Mouse (Mus musculus) forelimb bud, embryonic 11.5 days (tissue): ENCODE measurements around the gene Dnajc14.
"Not testable (repeated sequence)": the region's sequence is repeated elsewhere in the genome, so short reads cannot be mapped to it uniquely, and the experiment has no call there.

ENCODE experiments used
- DNase-seq: peaks from one replicate; pipeline ENCODE4 v3.0.0-alpha.2; 2012; ENCODE audit warnings: low read depth, low spot score

The Dnajc14 gene

GRCm38 (mm10) chr10:128820217-128820616 is 16.4 kb downstream of the Dnajc14 start:
- DNase-seq, result no peak

GRCm38 (mm10) chr10:128821358-128822056 is 17.6 kb downstream of the Dnajc14 start, which contains the start of gene Ormdl2:
TSS of gene Ormdl2 (minus strand) at chr10:128821645.
- peak; percentile 99 for DNase-seq

GRCm38 (mm10) chr10:128822135-128822534 is 18.3 kb downstream of the Dnajc14 start:
- no peak for DNase-seq

- DNase-seq, result not testable (repeated sequence)
Observed at GRCm38 (mm10) chr10:128823087-128823486, 19.2 kb downstream of the Dnajc14 start.

GRCm38 (mm10) chr10:128823821-128824220 is 20.0 kb downstream of the Dnajc14 start:
- no peak for DNase-seq

- DNase-seq, result no peak
Observed at GRCm38 (mm10) chr10:128837400-128837799, 33.5 kb downstream of the Dnajc14 start.

GRCm38 (mm10) chr10:128839434-128839833 is 35.6 kb downstream of the Dnajc14 start:
- no peak for DNase-seq

- DNase-seq, result no peak
Observed at GRCm38 (mm10) chr10:128840612-128841011, 36.8 kb downstream of the Dnajc14 start.

GRCm38 (mm10) chr10:128843260-128843659 is 39.4 kb downstream of the Dnajc14 start:
- no peak for DNase-seq

- peak; percentile 57 for DNase-seq
Observed at GRCm38 (mm10) chr10:128845516-128845915, 41.7 kb downstream of the Dnajc14 start.

- DNase-seq, result no peak
Observed at GRCm38 (mm10) chr10:128846664-128847063, 42.8 kb downstream of the Dnajc14 start.

- no peak for DNase-seq
Observed at GRCm38 (mm10) chr10:128848426-128848825, 44.6 kb downstream of the Dnajc14 start.

GRCm38 (mm10) chr10:128850339-128850738 is 46.5 kb downstream of the Dnajc14 start:
- DNase-seq, result no peak

- no peak for DNase-seq
Observed at GRCm38 (mm10) chr10:128861176-128861575, 57.3 kb downstream of the Dnajc14 start.

- no peak for DNase-seq
Observed at GRCm38 (mm10) chr10:128866042-128866441, 62.2 kb downstream of the Dnajc14 start.

GRCm38 (mm10) chr10:128866518-128866917 is 62.7 kb downstream of the Dnajc14 start:
- DNase-seq, result no peak
